Mouse (Mus musculus) hematopoietic stem cell, adult 5-6 weeks (primary cell): ENCODE results near the gene 1700025G04Rik. TPM values are rescaled to one million over a fixed set of nuclear protein-coding genes. Genes with fewer than 3 reads are reported as not detected.

Source experiments
- ATAC-seq, 2 experiments: fragments of 125-278 bp in 1 of 2; replicated peaks in 1 of 2; 2 replicates each; pipeline ENCODE4 v1.8.0; 2016 to 2017; ENCODE audit warnings: inconsistent platforms in 2 of 2, mild to moderate bottlenecking in 2 of 2, moderate number of reproducible peaks in 2 of 2, low read depth in 1 of 2, moderate TSS enrichment in 1 of 2; ENCODE audit not compliant: low FRiP score in 2 of 2, poor library complexity in 2 of 2, severe bottlenecking in 2 of 2, insufficient read depth in 1 of 2, low TSS enrichment in 1 of 2
- total RNA-seq: library from RNA; stranded (forward); fragments of 172-1452, 232-1000 nt; gene quantifications from 2 replicates; pipeline ENCODE4 v1.2.3, GENCODE M21; 2017

Gene 1700025G04Rik
- total RNA-seq, 1 experiment from 2014 or later: 21.9 TPM

GRCm38 (mm10) chr1:152081954-152082711, 7.8 kb downstream of the 1700025G04Rik start:
- ATAC-seq: no peak

- no peak for ATAC-seq
Measured at GRCm38 (mm10) chr1:152081121-152081520, 8.8 kb downstream of the 1700025G04Rik start.

GRCm38 (mm10) chr1:152080244-152080643, 9.7 kb downstream of the 1700025G04Rik start:
- no peak for ATAC-seq

GRCm38 (mm10) chr1:152077171-152077715, 12.7 kb downstream of the 1700025G04Rik start:
- no peak for ATAC-seq

GRCm38 (mm10) chr1:152076222-152076845, 13.6 kb downstream of the 1700025G04Rik start:
- no peak for ATAC-seq

GRCm38 (mm10) chr1:152075725-152076124, 14.2 kb downstream of the 1700025G04Rik start:
- ATAC-seq: no peak

GRCm38 (mm10) chr1:152070441-152070840, 19.5 kb downstream of the 1700025G04Rik start:
- ATAC-seq: no peak

GRCm38 (mm10) chr1:152069745-152070144, 20.2 kb downstream of the 1700025G04Rik start:
- ATAC-seq: no peak

GRCm38 (mm10) chr1:152067919-152068318, 22.0 kb downstream of the 1700025G04Rik start:
- ATAC-seq: no peak

- no peak for ATAC-seq
Measured at GRCm38 (mm10) chr1:152065527-152065926, 24.4 kb downstream of the 1700025G04Rik start.

GRCm38 (mm10) chr1:152063357-152064145, 26.4 kb downstream of the 1700025G04Rik start:
- no peak for ATAC-seq

- no peak for ATAC-seq
Measured at GRCm38 (mm10) chr1:152061745-152062144, 28.2 kb downstream of the 1700025G04Rik start.

GRCm38 (mm10) chr1:152060265-152060664, 29.7 kb downstream of the 1700025G04Rik start:
- no peak for ATAC-seq

- no peak; a peak in 1 of 4 replicates for ATAC-seq
Measured at GRCm38 (mm10) chr1:152058776-152059175, 31.1 kb downstream of the 1700025G04Rik start.

- ATAC-seq: no peak
Measured at GRCm38 (mm10) chr1:152053112-152053511, 36.8 kb downstream of the 1700025G04Rik start.

- no peak for ATAC-seq
Measured at GRCm38 (mm10) chr1:152051858-152052257, 38.1 kb downstream of the 1700025G04Rik start.

- ATAC-seq: 0 out of 4 replicates have a peak, but pooled peaks of 1 of the 2 experiments have one; percentile 27
Measured at GRCm38 (mm10) chr1:152050037-152050436, 39.9 kb downstream of the 1700025G04Rik start.

GRCm38 (mm10) chr1:152048291-152048690, 41.6 kb downstream of the 1700025G04Rik start:
- no peak for ATAC-seq
